Mouse (Mus musculus) lung, embryonic 14.5 days (tissue): ENCODE measurements around the gene Impdh2. TPM values are rescaled to one million over a fixed set of nuclear protein-coding genes. Genes with fewer than 3 reads are reported as not detected.

ENCODE experiments used
- ATAC-seq: fragments of 200-750 bp; cut with Nextera tagmentation; 2 replicates; pipeline ENCODE4 v1.8.0; 2017; ENCODE audit warnings: mild to moderate bottlenecking, moderate TSS enrichment, moderate library complexity; ENCODE audit not compliant: insufficient read depth
- DNase-seq: peaks from one replicate; pipeline ENCODE4 v3.0.0-alpha.2; 2015
- H3K27ac ChIP-seq: fragments of 300-500 bp; sonication (generic); 2 replicates; pipeline ENCODE4 v1.5.1; 2014; ENCODE audit warnings: low read depth, mild to moderate bottlenecking, moderate library complexity
- H3K27me3 ChIP-seq: fragments of 300-500 bp; sonication (generic); 2 replicates; pipeline ENCODE4 v1.6.1; 2014; ENCODE audit warnings: low read length, control low read depth; ENCODE audit not compliant: insufficient read depth
- H3K36me3 ChIP-seq: fragments of 300-500 bp; sonication (generic); 2 replicates; pipeline ENCODE4 v1.6.1; 2014; ENCODE audit warnings: control low read depth; ENCODE audit not compliant: insufficient read depth
- H3K4me1 ChIP-seq: fragments of 300-500 bp; sonication (generic); 2 replicates; pipeline ENCODE4 v1.6.1; 2014; ENCODE audit warnings: antibody characterized with exemption, control low read depth; ENCODE audit not compliant: insufficient read depth
- H3K4me2 ChIP-seq: fragments of 300-500 bp; sonication (generic); 2 replicates; pipeline ENCODE4 v1.6.1; 2014; ENCODE audit warnings: mild to moderate bottlenecking
- H3K4me3 ChIP-seq: fragments of 300-500 bp; sonication (generic); 2 replicates; pipeline ENCODE4 v1.5.1; 2014; ENCODE audit warnings: low read depth, low read length
- H3K9ac ChIP-seq: fragments of 300-500 bp; sonication (generic); 2 replicates; pipeline ENCODE4 v1.6.1; 2014
- H3K9me3 ChIP-seq: fragments of 300-500 bp; sonication (generic); 2 replicates; pipeline ENCODE4 v1.6.1; 2016; ENCODE audit warnings: low read depth, low read length, control low read depth
- CTCF ChIP-seq: IDR thresholded peaks from 2 replicates; pipeline ENCODE4 v1.5.1; 2016; ENCODE audit warnings: antibody characterized with exemption, low read depth
- WGBS: fragments of 180-500 bp; shearing (Covaris S2); extraction: QIAGEN DNeasy Blood & Tissue Kit; methylation state at CpG from one replicate; pipeline ENCODE4 v1.1.7; 2014; 5-methylcytosine and 5-hydroxymethylcytosine counted together
- polyA plus RNA-seq: library from polyadenylated mRNA; unstranded; fragments of >200 nt; fragmentation: Nextera tagmentation; extraction: Ambion mirVana; gene quantifications from 2 replicates; pipeline ENCODE4 v1.2.1, GENCODE M21; 2014

Impdh2 gene
- polyA plus RNA-seq, 1 experiment from 2014 or later, result 202 TPM

DNA sequence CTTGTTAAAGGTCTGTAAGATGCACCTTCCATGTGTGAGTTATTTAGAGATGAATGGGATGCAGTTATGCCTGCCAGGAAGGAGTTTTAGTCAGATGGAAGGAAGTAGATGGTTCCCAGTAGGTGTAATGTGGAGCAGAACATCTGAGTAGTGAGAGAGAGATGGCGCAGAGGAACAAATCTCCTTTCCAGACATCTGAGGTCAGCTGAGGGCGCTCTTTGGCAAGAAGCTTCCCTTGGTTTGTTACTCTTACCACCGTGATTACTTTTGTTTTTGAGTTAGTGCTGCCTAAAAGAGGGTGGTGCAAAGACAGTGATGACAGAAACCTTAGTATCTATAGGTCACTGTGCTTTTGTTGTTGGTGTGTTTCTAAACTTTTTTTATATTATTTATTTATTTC, 34.7 kb upstream of the Impdh2 start:
- 73% methylated on average over 3 of the region's 3 CpGs for WGBS
- H3K36me3 ChIP-seq, result peaks cover 43% of the 10 kb centered on the region
- no peaks in the 10 kb centered on the region for H3K9me3 ChIP-seq
- no peaks in the 10 kb centered on the region for H3K4me1 ChIP-seq
- no peaks in the 10 kb centered on the region for H3K27me3 ChIP-seq
- TF ChIP-seq CTCF, result no peak
- no peak for ATAC-seq
- no peak overlapping the region for H3K4me3 ChIP-seq
- no peak for DNase-seq
- no peak overlapping the region for H3K9ac ChIP-seq
- no peak overlapping the region for H3K27ac ChIP-seq
- no peak overlapping the region for H3K4me2 ChIP-seq

DNA sequence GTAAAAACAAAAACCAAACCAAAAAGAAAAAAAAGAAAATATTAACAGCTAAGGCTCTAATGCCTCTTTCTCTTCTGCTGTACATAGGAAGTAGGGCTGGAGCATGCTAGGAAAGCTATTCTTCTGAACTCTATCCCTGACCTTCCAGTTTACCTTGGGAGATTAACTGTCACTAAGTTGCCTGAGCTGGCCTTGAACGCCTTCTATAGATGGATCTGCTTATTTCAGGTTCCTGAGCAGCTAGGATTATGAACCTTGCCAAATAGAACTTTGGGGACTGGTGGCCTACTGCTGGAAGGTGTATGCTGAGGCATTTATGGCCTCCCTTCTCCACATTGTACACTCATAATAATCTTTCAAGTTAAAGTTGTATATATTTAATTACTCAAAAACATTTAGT, 29.1 kb upstream of the Impdh2 start:
- Histone ChIP-seq H3K27me3 (no peaks in the 10 kb centered on the region), H3K4me3 (no peak overlapping the region), H3K9ac (no peak overlapping the region), H3K4me1 (no peaks in the 10 kb centered on the region), H3K4me2 (no peak overlapping the region), H3K36me3 (peaks cover 79% of the 10 kb centered on the region), H3K27ac (no peak overlapping the region), H3K9me3 (no peaks in the 10 kb centered on the region)
- 81% methylated on average over 1 of the region's 1 CpGs for WGBS
- ATAC-seq, result no peak
- no peak for TF ChIP-seq CTCF
- no peak for DNase-seq

DNA sequence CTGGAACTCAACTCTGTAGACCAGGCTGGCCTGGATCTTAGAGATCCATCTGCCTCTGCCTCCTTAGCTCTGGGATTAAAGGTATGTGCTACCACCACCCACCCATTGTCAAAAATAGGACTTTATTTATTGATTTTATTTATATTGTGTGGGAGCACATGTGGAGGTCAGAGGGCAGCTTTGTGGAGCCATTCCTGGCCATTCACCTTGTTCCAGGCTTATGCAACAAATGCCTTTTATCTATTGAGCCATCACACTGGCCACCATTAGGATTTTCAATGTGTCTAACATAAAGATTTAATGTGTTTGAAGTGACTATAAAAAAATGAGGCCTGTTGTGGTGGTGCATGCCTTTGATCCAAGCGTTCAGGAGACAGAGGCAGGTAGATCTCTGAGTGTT, 28.6 kb upstream of the Impdh2 start:
- Histone ChIP-seq H3K9me3 (no peaks in the 10 kb centered on the region), H3K9ac (no peak overlapping the region), H3K27ac (no peak overlapping the region), H3K4me1 (no peaks in the 10 kb centered on the region), H3K27me3 (no peaks in the 10 kb centered on the region), H3K4me2 (no peak overlapping the region), H3K36me3 (peaks cover 84% of the 10 kb centered on the region), H3K4me3 (no peak overlapping the region)
- DNase-seq (no peak), ATAC-seq (no peak)
- no peak for TF ChIP-seq CTCF
- WGBS, result 93% methylated on average over 1 of the region's 1 CpGs

DNA sequence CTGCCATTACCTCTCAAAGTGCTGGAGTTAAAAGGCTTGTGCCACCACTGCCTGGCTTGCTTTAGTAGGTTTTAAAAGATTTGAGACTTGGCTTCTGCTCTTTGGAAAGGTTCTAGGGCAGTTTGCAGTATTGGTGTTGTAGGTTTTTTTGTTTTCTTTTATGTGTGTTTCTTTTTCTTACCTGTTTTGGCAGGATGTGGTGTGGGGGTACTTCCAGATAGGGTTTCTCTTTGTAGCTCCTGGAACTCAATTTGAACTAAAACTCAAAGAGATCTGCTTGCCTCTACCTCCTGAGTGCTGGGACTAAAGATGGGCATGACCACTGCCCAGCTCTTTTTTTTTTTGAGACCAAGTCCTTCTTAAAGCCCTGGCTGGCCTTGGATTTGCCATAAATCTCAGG, 19.2 kb upstream of the Impdh2 start:
- H3K9me3 ChIP-seq, result no peaks in the 10 kb centered on the region
- no peak overlapping the region for H3K9ac ChIP-seq
- ATAC-seq, result no peak
- no peak for TF ChIP-seq CTCF
- H3K4me2 ChIP-seq, result no peak overlapping the region
- DNase-seq, result no peak
- H3K4me3 ChIP-seq, result no peak overlapping the region
- H3K36me3 ChIP-seq, result peaks cover 90% of the 10 kb centered on the region
- no peak overlapping the region for H3K27ac ChIP-seq
- H3K27me3 ChIP-seq, result no peaks in the 10 kb centered on the region
- no peaks in the 10 kb centered on the region for H3K4me1 ChIP-seq

DNA sequence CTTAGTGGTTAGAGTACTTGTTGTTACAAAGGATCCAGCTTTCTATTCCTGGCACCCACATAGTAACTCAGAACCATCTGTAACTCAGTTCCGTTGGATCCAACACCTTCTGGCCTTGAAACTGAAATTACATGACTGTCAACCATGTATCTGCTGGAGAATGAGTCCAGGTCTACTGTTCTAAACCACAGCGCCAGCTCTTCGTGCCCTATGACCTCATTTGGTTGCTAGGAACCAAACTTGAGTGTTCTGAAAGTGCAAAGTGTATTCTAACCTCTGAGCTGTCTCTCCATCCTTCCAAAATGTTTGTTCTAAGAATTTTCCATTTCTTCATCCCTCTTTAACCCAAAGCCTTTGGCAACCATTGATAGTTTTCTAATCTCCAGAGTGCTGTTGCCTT, 14.1 kb upstream of the Impdh2 start:
- Histone ChIP-seq H3K27me3 (no peaks in the 10 kb centered on the region), H3K4me3 (no peak overlapping the region), H3K36me3 (peaks cover 93% of the 10 kb centered on the region), H3K4me1 (no peaks in the 10 kb centered on the region), H3K9ac (no peak overlapping the region), H3K9me3 (no peaks in the 10 kb centered on the region), H3K27ac (no peak overlapping the region), H3K4me2 (no peak overlapping the region)
- TF ChIP-seq CTCF, result no peak
- DNase-seq (no peak), ATAC-seq (no peak)
- 97% methylated on average over 3 of the region's 3 CpGs for WGBS

DNA sequence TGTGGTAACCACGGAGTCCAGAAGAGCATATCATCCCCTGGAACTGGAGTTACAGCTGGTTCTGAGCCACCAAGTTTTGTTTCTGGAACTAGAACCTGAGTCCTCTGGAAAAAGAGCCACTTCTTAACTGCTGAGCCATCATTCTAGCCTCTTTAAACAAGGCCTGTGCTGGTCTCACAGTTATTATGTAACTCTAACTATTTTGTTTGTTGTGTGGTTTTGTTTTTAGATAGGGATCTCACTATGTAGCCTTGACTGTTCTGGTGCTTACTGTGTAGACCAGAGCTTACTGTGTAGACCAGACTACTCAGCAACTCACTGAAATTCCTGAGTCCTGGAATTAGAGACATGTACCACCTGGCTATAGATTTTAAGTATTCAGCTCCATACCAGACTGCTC, 13.2 kb upstream of the Impdh2 start:
- H3K4me2 ChIP-seq, result no peak overlapping the region
- H3K9ac ChIP-seq, result no peak overlapping the region
- H3K27ac ChIP-seq, result no peak overlapping the region
- H3K27me3 ChIP-seq, result no peaks in the 10 kb centered on the region
- H3K4me1 ChIP-seq, result no peaks in the 10 kb centered on the region
- DNase-seq, result no peak
- no peak overlapping the region for H3K4me3 ChIP-seq
- no peaks in the 10 kb centered on the region for H3K9me3 ChIP-seq
- TF ChIP-seq CTCF, result no peak
- no peak for ATAC-seq
- peaks cover 93% of the 10 kb centered on the region for H3K36me3 ChIP-seq
- 92% methylated on average over 1 of the region's 1 CpGs for WGBS

DNA sequence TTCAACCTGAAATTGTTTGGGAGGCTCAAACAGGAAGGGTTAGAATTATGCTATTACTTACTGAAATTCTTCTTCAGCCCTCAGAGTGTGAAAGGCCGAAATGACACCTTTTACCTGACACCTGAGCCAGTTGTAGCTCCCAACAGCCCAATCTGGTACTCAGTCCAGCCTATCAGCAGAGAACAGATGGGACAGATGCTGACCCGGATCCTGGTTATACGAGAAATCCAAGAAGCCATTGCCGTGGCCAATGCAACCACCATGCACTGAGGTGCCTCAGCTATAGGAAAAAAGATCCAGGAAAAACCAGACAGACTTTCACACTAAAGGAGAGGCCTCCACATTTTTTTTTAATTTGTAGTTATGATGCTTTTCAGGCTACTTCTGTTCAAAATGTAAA, 917 bp upstream of the Impdh2 start:
- WGBS, result 84% methylated on average over 4 of the region's 4 CpGs
- ATAC-seq, result no peak
- Histone ChIP-seq H3K4me1 (peaks cover 5% of the 10 kb centered on the region; the same call in 1 of the 2 replicates), H3K27me3 (no peaks in the 10 kb centered on the region), H3K27ac (no peak overlapping the region), H3K4me2 (no peak overlapping the region), H3K4me3 (no peak overlapping the region), H3K36me3 (peaks cover 82% of the 10 kb centered on the region), H3K9me3 (no peaks in the 10 kb centered on the region), H3K9ac (no peak overlapping the region)
- DNase-seq, result no peak
- no peak for TF ChIP-seq CTCF

DNA sequence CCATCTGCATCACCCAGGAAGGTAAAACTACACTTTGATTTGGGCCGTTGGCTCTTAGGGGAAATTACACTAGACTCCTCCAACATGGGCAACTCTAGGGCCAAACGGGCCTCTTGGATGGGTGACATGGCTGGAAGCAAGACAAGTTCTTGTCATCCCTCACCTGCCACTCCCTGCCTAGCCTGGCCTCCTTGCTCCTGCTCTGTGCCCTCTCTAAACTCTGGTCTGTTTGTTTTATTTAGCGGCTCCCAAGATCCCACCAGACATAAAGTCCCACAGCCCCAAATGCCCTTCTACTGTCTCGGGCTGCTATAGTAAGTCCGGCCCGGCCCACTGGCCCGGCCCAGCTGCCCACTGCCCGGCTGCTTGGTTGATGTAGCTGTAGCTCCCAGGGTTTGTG, 3.6 kb downstream of the Impdh2 start:
- no peak overlapping the region for H3K27ac ChIP-seq
- no peak overlapping the region for H3K4me3 ChIP-seq
- H3K4me1 ChIP-seq, result peaks cover 13% of the 10 kb centered on the region
- no peak for DNase-seq
- no peak overlapping the region for H3K4me2 ChIP-seq
- TF ChIP-seq CTCF, result no peak
- peaks cover 55% of the 10 kb centered on the region for H3K36me3 ChIP-seq
- no peaks in the 10 kb centered on the region for H3K27me3 ChIP-seq
- 87% methylated on average over 8 of the region's 8 CpGs for WGBS
- no peak overlapping the region for H3K9ac ChIP-seq
- ATAC-seq, result no peak
- no peaks in the 10 kb centered on the region for H3K9me3 ChIP-seq
